In genomic region chr7:45082401-45083299, GRCm38 (mm10) we compare ENCODE assay signal across 8 mouse cellular contexts. TPM values are rescaled to one million over a fixed set of nuclear protein-coding genes. Genes with fewer than 3 reads are reported as not detected.
DNase-seq lines count a peak whose midpoint lies in the region; ATAC-seq lines count a peak whose summit lies in the region.

No protein-coding gene starts in this region.

- no peaks in the 10 kb centered on the region for H3K9me3 ChIP-seq in embryonic facial prominence, embryonic 14.5 days (ENCODE audit: control insufficient read depth, low read length)
- no peaks in the 10 kb centered on the region for H3K9me3 ChIP-seq in hindbrain, embryonic 15.5 days
- H3K9me3 ChIP-seq in liver, embryonic 15.5 days (replicated peaks): no peaks in the 10 kb centered on the region

- H3K27ac ChIP-seq in embryonic facial prominence, embryonic 14.5 days (replicated peaks; ENCODE audit: low read depth, low read length): peak overlapping the region; percentile 79
- peak overlapping the region; percentile 69 for H3K27ac ChIP-seq in hindbrain, embryonic 15.5 days (replicated peaks)
- H3K27ac ChIP-seq in liver, embryonic 15.5 days (replicated peaks): peak overlapping the region; percentile 66

- H3K4me2 ChIP-seq in embryonic facial prominence, embryonic 14.5 days (ENCODE audit: low read depth, low read length): peak overlapping the region; percentile 20; the same call in 1 of the 2 replicates
- no peak overlapping the region for H3K4me2 ChIP-seq in hindbrain, embryonic 15.5 days
- H3K4me2 ChIP-seq in liver, embryonic 15.5 days: peak overlapping the region; percentile 64

- peaks cover 61% of the 10 kb centered on the region for H3K36me3 ChIP-seq in embryonic facial prominence, embryonic 14.5 days (ENCODE audit: control insufficient read depth, insufficient read depth, low read length)
- H3K36me3 ChIP-seq in hindbrain, embryonic 15.5 days: peaks cover 7% of the 10 kb centered on the region; the same call in 1 of the 2 replicates
- peaks cover 3% of the 10 kb centered on the region; the same call in 1 of the 2 replicates for H3K36me3 ChIP-seq in liver, embryonic 15.5 days (replicated peaks)

- H3K4me3 ChIP-seq in embryonic facial prominence, embryonic 14.5 days (ENCODE audit: low read depth, low read length): no peak overlapping the region
- no peak overlapping the region for H3K4me3 ChIP-seq in hindbrain, embryonic 15.5 days
- peak overlapping the region; percentile 35 for H3K4me3 ChIP-seq in liver, embryonic 15.5 days (replicated peaks)

- WGBS in embryonic facial prominence, embryonic 14.5 days: 57% methylated on average over 25 of the region's 25 CpGs
- WGBS in hindbrain, embryonic 15.5 days: 73% methylated on average over 25 of the region's 25 CpGs
- WGBS in liver, embryonic 15.5 days (ENCODE audit: insufficient replicate concordance): 12% methylated on average over 25 of the region's 25 CpGs

- peak; percentile 55 for DNase-seq in layer of hippocampus, adult 11-12 months (ENCODE audit: low spot score)
- no peak for DNase-seq in layer of hippocampus, postnatal 36 days
- DNase-seq in embryonic facial prominence, embryonic 14.5 days (ENCODE audit: low spot score): peak; percentile 81
- DNase-seq in right cerebral cortex, postnatal 14 days: no peak
- no peak for DNase-seq in retina, embryonic 14.5 days (ENCODE audit: low spot score)

- H3K4me1 ChIP-seq in embryonic facial prominence, embryonic 14.5 days (ENCODE audit: control insufficient read depth, insufficient read depth, low read length): peaks cover 4% of the 10 kb centered on the region; the same call in 1 of the 2 replicates
- H3K4me1 ChIP-seq in hindbrain, embryonic 15.5 days (replicated peaks): peaks cover 5% of the 10 kb centered on the region
- H3K4me1 ChIP-seq in liver, embryonic 15.5 days (replicated peaks): peaks cover 29% of the 10 kb centered on the region

- no peaks in the 10 kb centered on the region for H3K27me3 ChIP-seq in embryonic facial prominence, embryonic 14.5 days (replicated peaks; ENCODE audit: control insufficient read depth, insufficient read depth, low read length)
- H3K27me3 ChIP-seq in hindbrain, embryonic 15.5 days: no peaks in the 10 kb centered on the region
- no peaks in the 10 kb centered on the region for H3K27me3 ChIP-seq in liver, embryonic 15.5 days

- H3K9ac ChIP-seq in embryonic facial prominence, embryonic 14.5 days (ENCODE audit: low read depth, low read length): peak overlapping the region; percentile 1; the same call in 1 of the 2 replicates
- no peak overlapping the region for H3K9ac ChIP-seq in hindbrain, embryonic 15.5 days
- peak overlapping the region; percentile 39; the same call in 1 of the 2 replicates for H3K9ac ChIP-seq in liver, embryonic 15.5 days

- ATAC-seq in embryonic facial prominence, embryonic 14.5 days (ENCODE audit: low read depth): peak; percentile 23; the same call in 1 of the 2 replicates
- no peak for ATAC-seq in hindbrain, embryonic 15.5 days (ENCODE audit: low FRiP score, low read depth)
- no peak for ATAC-seq in liver, embryonic 15.5 days (ENCODE audit: insufficient read depth)
- peak; percentile 45; the same call in 1 of the 2 replicates for ATAC-seq in neutrophil, adult 5-6 weeks (ENCODE audit: extremely low read depth, insufficient number of reproducible peaks, low FRiP score, poor library complexity, severe bottlenecking)

RNA-seq across cellular contexts. Expression of gene Rcn3, which starts 9.4 kb away (rescaled TPM):
- total RNA-seq in layer of hippocampus, postnatal 36 days (2021): 1 to 10 TPM; 6.2 to 6.9 TPM
- 587 and 592 TPM in 2 replicates for polyA plus RNA-seq in embryonic facial prominence, embryonic 14.5 days (2014; fragmentation: Nextera tagmentation; extraction: Ambion mirVana)
- polyA plus RNA-seq in hindbrain, embryonic 15.5 days (2015; fragmentation: Nextera tagmentation; extraction: Ambion mirVana): 71.7 and 88.1 TPM in 2 replicates
- 26.3 and 26.6 TPM in 2 replicates for polyA plus RNA-seq in liver, embryonic 15.5 days (2015; fragmentation: Nextera tagmentation; extraction: Ambion mirVana)
- 9.2 and 16.1 TPM in 2 replicates for total RNA-seq in neutrophil, adult 5-6 weeks (2017)

RNA-seq across cellular contexts. Expression of gene Prrg2, which starts 20.2 kb away (rescaled TPM):
- 1 to 10 TPM; 5.5 to 6.1 TPM for total RNA-seq in layer of hippocampus, postnatal 36 days (2021)
- 20.9 and 22.2 TPM in 2 replicates for polyA plus RNA-seq in embryonic facial prominence, embryonic 14.5 days (2014; fragmentation: Nextera tagmentation; extraction: Ambion mirVana)
- polyA plus RNA-seq in hindbrain, embryonic 15.5 days (2015; fragmentation: Nextera tagmentation; extraction: Ambion mirVana): 13.6 and 16.3 TPM in 2 replicates
- polyA plus RNA-seq in liver, embryonic 15.5 days (2015; fragmentation: Nextera tagmentation; extraction: Ambion mirVana): 8.5 and 9.0 TPM in 2 replicates
- 19.8 and 21.8 TPM in 2 replicates for total RNA-seq in neutrophil, adult 5-6 weeks (2017)

RNA-seq across cellular contexts. Expression of gene Nosip, which starts 20.4 kb away (rescaled TPM):
- total RNA-seq in layer of hippocampus, postnatal 36 days (2021): 10 to 100 TPM; 51.0 to 51.3 TPM
- polyA plus RNA-seq in embryonic facial prominence, embryonic 14.5 days (2014; fragmentation: Nextera tagmentation; extraction: Ambion mirVana): 59.1 and 63.3 TPM in 2 replicates
- polyA plus RNA-seq in hindbrain, embryonic 15.5 days (2015; fragmentation: Nextera tagmentation; extraction: Ambion mirVana): 63.9 and 69.8 TPM in 2 replicates
- 25.9 and 27.4 TPM in 2 replicates for polyA plus RNA-seq in liver, embryonic 15.5 days (2015; fragmentation: Nextera tagmentation; extraction: Ambion mirVana)
- total RNA-seq in neutrophil, adult 5-6 weeks (2017): 50.7 and 51.0 TPM in 2 replicates

RNA-seq across cellular contexts. Expression of gene Fcgrt, which starts 21.0 kb away (rescaled TPM):
- total RNA-seq in layer of hippocampus, postnatal 36 days (2021): 10 to 100 TPM; 16.7 to 18.5 TPM
- polyA plus RNA-seq in embryonic facial prominence, embryonic 14.5 days (2014; fragmentation: Nextera tagmentation; extraction: Ambion mirVana): 120 and 129 TPM in 2 replicates
- 33.9 and 36.9 TPM in 2 replicates for polyA plus RNA-seq in hindbrain, embryonic 15.5 days (2015; fragmentation: Nextera tagmentation; extraction: Ambion mirVana)
- 43.6 and 51.2 TPM in 2 replicates for polyA plus RNA-seq in liver, embryonic 15.5 days (2015; fragmentation: Nextera tagmentation; extraction: Ambion mirVana)
- 29.6 and 32.2 TPM in 2 replicates for total RNA-seq in neutrophil, adult 5-6 weeks (2017)

RNA-seq across cellular contexts. Expression of gene Prr12, which starts 30.0 kb away (rescaled TPM):
- total RNA-seq in layer of hippocampus, postnatal 36 days (2021): 10 to 100 TPM; 74.3 to 75.3 TPM
- 12.8 and 13.7 TPM in 2 replicates for polyA plus RNA-seq in embryonic facial prominence, embryonic 14.5 days (2014; fragmentation: Nextera tagmentation; extraction: Ambion mirVana)
- 14.6 and 15.3 TPM in 2 replicates for polyA plus RNA-seq in hindbrain, embryonic 15.5 days (2015; fragmentation: Nextera tagmentation; extraction: Ambion mirVana)
- 2.1 and 2.3 TPM in 2 replicates for polyA plus RNA-seq in liver, embryonic 15.5 days (2015; fragmentation: Nextera tagmentation; extraction: Ambion mirVana)
- total RNA-seq in neutrophil, adult 5-6 weeks (2017): 7.6 and 10.2 TPM in 2 replicates

Comparison
In these comparisons a context has a peak if more than half of its experiments do, and no peak if none do; other contexts are left out.
1. DNase-seq: peak in layer of hippocampus, adult 11-12 months (single experiment) and embryonic facial prominence, embryonic 14.5 days (single experiment); none in layer of hippocampus, postnatal 36 days (0 of 2), right cerebral cortex, postnatal 14 days (single experiment) and retina, embryonic 14.5 days (single experiment).
2. ATAC-seq: peak in embryonic facial prominence, embryonic 14.5 days (single experiment) and neutrophil, adult 5-6 weeks (single experiment); none in hindbrain, embryonic 15.5 days (single experiment) and liver, embryonic 15.5 days (single experiment).
3. Peak in every context shown above with its lines, with median percentiles within 50 percentile points of each other: H3K27ac ChIP-seq.